Mouse (Mus musculus) heart, embryonic 15.5 days (tissue): ENCODE results near the gene Dync2li1. TPM values are rescaled to one million over a fixed set of nuclear protein-coding genes. Genes with fewer than 3 reads are reported as not detected.

Experiments used
- ATAC-seq: fragments of 200-750 bp; cut with Nextera tagmentation; replicated peaks from 2 replicates; pipeline ENCODE4 v1.8.0; 2017; ENCODE audit warnings: low read depth, moderate TSS enrichment; ENCODE audit not compliant: insufficient number of reproducible peaks, insufficient read depth, low FRiP score
- H3K27ac ChIP-seq: fragments of 300-500 bp; sonication (generic); 2 replicates; pipeline ENCODE4 v1.5.1; 2015; ENCODE audit warnings: mild to moderate bottlenecking, inconsistent platforms
- H3K27me3 ChIP-seq: fragments of 300-500 bp; sonication (generic); 2 replicates; pipeline ENCODE4 v1.6.1; 2015; ENCODE audit warnings: inconsistent platforms
- H3K36me3 ChIP-seq: fragments of 300-500 bp; sonication (generic); 2 replicates; pipeline ENCODE4 v1.6.1; 2015; ENCODE audit warnings: mild to moderate bottlenecking, inconsistent platforms
- H3K4me1 ChIP-seq: fragments of 300-500 bp; sonication (generic); replicated peaks from 2 replicates; pipeline ENCODE4 v1.6.1; 2015; ENCODE audit warnings: inconsistent platforms
- H3K4me2 ChIP-seq: fragments of 300-500 bp; sonication (generic); 2 replicates; pipeline ENCODE4 v1.6.1; 2015; ENCODE audit warnings: inconsistent platforms, mild to moderate bottlenecking, moderate library complexity
- H3K4me3 ChIP-seq: fragments of 300-500 bp; sonication (generic); 2 replicates; pipeline ENCODE4 v1.5.1; 2015; ENCODE audit warnings: mild to moderate bottlenecking, inconsistent platforms
- H3K9ac ChIP-seq: fragments of 300-500 bp; sonication (generic); 2 replicates; pipeline ENCODE4 v1.6.1; 2015; ENCODE audit warnings: mild to moderate bottlenecking, inconsistent platforms
- H3K9me3 ChIP-seq: fragments of 300-500 bp; sonication (generic); replicated peaks from 2 replicates; pipeline ENCODE4 v1.6.1; 2016; ENCODE audit warnings: inconsistent platforms
- WGBS: fragments of 180-500 bp; shearing (Covaris S2); methylation state at CpG from one replicate; pipeline ENCODE4 v1.1.7; 2015; ENCODE audit warnings: mixed read lengths; 5-methylcytosine and 5-hydroxymethylcytosine counted together
- polyA plus RNA-seq: library from polyadenylated mRNA; unstranded; fragments of >200 nt; fragmentation: Nextera tagmentation; extraction: Ambion mirVana; gene quantifications from 2 replicates; pipeline ENCODE4 v1.2.1, GENCODE M21; 2015

The Dync2li1 gene
- polyA plus RNA-seq, 1 experiment from 2014 or later = 12.3 TPM

DNA sequence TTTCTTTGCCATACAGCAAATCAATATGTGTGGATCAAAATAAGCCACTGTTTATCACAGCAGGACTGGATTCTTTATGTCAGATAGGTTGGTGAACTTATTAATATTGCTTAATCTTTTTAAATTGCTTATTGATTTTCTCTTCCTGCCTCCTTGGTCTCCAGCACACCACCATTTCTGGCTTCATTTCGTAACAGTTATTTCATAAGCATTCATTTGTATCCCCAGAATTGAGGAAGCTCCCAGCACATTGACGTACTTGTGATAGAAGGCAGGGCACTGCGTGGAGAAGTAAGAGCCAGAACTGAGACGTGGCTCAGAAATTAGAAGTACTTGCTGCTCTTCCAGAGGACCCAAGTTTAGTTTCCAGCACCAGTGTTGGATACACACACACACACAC is 21.3 kb downstream of the Dync2li1 start:
- Histone ChIP-seq H3K9ac (no peak overlapping the region), H3K9me3 (no peaks in the 10 kb centered on the region), H3K4me3 (no peak overlapping the region), H3K36me3 (no peaks in the 10 kb centered on the region), H3K27me3 (no peaks in the 10 kb centered on the region), H3K27ac (no peak overlapping the region), H3K4me1 (0 out of 2 replicates have a peak, but pooled peaks cover 6% of the 10 kb centered on the region), H3K4me2 (no peak overlapping the region)
- ATAC-seq = no peak
- whole genome bisulfite sequencing = 85% methylated on average over 4 of the region's 4 CpGs

DNA sequence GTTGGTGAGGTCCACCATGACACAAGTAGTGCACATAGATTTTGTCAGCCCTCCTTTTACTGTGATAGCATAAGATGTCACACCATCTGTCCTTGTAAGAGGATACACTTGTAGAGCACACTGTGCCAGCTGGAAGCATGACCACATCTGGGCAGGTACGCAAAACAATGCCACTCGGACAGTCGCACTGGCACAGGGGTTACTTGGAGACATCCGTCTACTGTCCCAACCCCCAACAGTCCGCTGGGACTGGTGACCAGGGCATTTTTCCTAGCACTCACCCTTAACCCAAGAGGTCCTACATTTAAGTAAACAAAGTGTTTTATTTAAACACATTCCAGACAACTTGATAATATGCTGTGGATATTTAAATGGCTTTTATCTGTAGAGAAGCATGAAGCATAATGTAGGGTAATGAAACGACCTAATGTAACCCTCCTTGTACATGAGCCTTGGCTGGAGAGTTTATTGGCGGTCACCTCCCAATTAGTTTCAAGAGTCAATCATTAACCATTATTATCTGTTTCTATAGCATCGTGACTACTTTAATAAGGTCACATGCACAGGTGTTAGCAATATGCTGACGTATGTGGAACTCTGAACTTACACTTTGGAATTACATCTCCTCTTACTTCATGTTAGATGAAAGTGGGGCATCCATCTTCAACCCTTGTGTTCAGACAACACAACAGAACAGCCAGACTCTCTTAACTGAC is 24.2 kb downstream of the Dync2li1 start:
- Histone ChIP-seq H3K36me3 (no peaks in the 10 kb centered on the region), H3K4me2 (no peak overlapping the region), H3K4me3 (no peak overlapping the region), H3K9me3 (no peaks in the 10 kb centered on the region), H3K27me3 (no peaks in the 10 kb centered on the region), H3K27ac (no peak overlapping the region), H3K4me1 (no peaks in the 10 kb centered on the region), H3K9ac (no peak overlapping the region)
- 88% methylated on average over 9 of the region's 9 CpGs for WGBS
- ATAC-seq = no peak

DNA sequence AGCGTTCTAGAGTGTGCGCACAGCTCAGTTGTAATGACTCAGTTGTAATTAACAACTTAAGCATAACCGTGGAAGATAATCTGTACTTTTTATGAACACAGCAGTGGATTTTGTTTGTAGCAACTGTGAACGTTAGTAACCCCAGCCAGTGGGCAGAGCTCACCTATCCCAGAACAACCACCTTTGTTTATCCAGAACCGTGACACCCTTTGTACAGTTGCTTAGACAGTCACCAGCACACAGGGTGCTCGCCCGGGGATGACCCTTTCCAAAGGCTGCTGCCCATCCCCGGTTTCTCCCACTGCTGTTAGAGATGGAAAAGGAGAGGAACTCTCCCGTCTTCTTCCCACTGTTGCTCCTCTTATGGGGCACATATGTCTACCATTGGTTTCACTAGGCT is 27.2 kb downstream of the Dync2li1 start:
- H3K4me2 ChIP-seq = no peak overlapping the region
- no peak overlapping the region for H3K27ac ChIP-seq
- H3K4me3 ChIP-seq = no peak overlapping the region
- no peaks in the 10 kb centered on the region for H3K27me3 ChIP-seq
- no peaks in the 10 kb centered on the region for H3K36me3 ChIP-seq
- H3K9me3 ChIP-seq = no peaks in the 10 kb centered on the region
- ATAC-seq = no peak
- H3K4me1 ChIP-seq = no peaks in the 10 kb centered on the region
- WGBS = 94% methylated on average over 9 of the region's 9 CpGs
- H3K9ac ChIP-seq = no peak overlapping the region

DNA sequence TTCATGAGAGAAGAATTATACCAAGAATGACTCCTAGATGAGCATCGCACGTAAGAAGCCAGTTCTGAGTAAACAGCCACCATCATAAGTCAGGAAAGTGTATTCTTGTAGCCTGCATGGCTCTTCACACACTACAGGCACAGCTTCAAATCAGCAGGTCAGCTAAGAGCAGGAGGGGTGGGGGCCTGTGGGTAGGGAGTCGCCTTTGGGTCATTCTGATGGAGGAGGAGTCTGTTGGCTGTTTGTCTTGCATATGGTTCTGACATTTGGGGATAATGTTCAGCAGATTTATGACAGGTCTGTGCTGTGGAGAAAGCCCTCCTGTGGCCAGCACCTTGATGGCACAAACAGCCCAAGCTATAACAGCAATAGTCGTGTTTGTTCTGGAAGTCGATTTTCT is 29.9 kb downstream of the Dync2li1 start:
- Histone ChIP-seq H3K9me3 (no peaks in the 10 kb centered on the region), H3K27me3 (no peaks in the 10 kb centered on the region), H3K9ac (no peak overlapping the region), H3K4me2 (no peak overlapping the region), H3K36me3 (no peaks in the 10 kb centered on the region), H3K4me1 (no peaks in the 10 kb centered on the region), H3K4me3 (no peak overlapping the region), H3K27ac (no peak overlapping the region)
- WGBS = 62% methylated on average over 5 of the region's 5 CpGs
- ATAC-seq = no peak

DNA sequence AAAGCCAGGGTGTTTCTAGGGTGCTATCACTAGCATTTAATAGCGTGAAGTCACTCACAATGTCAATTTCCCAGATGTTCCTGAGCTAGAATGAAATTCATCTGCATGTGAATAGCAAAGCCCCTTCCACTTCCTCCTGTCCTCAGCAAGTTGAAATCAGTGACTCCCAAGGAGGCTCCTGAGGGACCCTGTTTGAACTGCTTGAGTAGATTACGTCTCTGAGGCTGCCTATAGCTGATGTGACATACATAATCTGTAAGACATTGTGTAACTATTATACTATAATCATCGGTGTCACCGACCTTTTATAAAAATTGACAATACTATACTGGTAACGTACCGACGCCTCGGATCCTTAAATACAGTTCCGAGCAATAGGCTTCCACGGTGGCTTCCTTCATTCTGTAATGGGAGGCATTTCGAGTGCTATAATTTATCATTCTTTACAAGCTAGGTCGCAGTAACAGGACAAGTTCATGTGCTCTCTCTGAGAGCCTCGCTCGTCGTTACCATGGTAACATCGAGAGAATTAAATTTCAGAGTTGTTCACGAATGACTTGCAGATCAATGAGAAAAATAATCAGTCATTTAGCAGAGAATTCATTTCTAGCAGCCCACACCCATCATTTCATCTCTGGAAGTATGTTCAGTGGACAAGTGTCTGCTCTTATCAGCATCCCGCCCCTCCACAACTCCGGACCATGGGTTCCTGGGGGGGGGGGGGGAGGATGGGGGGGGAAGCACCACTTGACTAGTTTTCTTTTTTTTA is 30.5 kb downstream of the Dync2li1 start:
- 66% methylated on average over 19 of the region's 19 CpGs for WGBS

DNA sequence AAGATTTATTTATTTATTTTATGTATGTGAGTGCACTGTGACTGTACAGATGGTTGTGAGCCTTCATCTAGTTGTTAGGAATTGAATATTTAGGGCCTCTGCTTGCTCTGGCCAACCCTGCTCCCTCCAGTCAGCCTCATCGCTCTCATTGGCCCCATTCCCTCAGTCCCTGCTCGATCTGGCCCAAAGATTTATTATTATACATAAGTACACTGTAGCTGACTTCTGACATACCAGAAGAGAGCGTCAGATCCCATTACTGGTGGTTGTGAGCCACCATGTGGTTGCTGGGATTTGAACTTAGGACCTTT is 31.1 kb downstream of the Dync2li1 start:
- no peak for ATAC-seq
- H3K27me3 ChIP-seq = no peaks in the 10 kb centered on the region
- H3K4me2 ChIP-seq = no peak overlapping the region
- no peaks in the 10 kb centered on the region for H3K9me3 ChIP-seq
- H3K27ac ChIP-seq = no peak overlapping the region
- no peak overlapping the region for H3K9ac ChIP-seq
- 70% methylated on average over 3 of the region's 3 CpGs for WGBS
- H3K36me3 ChIP-seq = no peaks in the 10 kb centered on the region
- H3K4me1 ChIP-seq = no peaks in the 10 kb centered on the region
- no peak overlapping the region for H3K4me3 ChIP-seq

More for the DNA sequence above, 30.5 kb downstream of the Dync2li1 start:
- no peak for ATAC-seq
- Histone ChIP-seq H3K36me3 (no peaks in the 10 kb centered on the region), H3K27ac (no peak overlapping the region), H3K4me1 (no peaks in the 10 kb centered on the region), H3K9me3 (no peaks in the 10 kb centered on the region), H3K4me3 (no peak overlapping the region), H3K4me2 (no peak overlapping the region), H3K27me3 (no peaks in the 10 kb centered on the region), H3K9ac (no peak overlapping the region)

DNA sequence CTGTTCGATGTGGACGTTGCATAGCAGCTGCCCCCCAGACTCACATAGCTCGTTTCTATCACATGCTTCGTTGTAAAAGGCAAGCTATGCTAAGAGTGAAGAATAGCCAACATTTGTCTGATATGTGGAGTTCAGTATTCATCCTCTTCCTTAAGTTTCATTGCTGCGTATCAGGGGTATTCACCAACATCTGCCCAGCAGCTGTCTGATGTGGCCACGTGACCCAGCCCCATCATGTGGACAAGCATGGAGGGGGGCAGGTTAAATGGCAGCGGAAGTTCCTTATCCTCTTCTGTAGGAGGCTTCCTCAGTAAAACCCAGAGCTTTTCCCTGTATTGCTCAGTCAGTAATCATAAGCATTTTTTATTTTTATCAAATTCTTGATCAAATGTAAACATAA is 31.5 kb downstream of the Dync2li1 start:
- WGBS = 70% methylated on average over 7 of the region's 7 CpGs
- H3K4me1 ChIP-seq = no peaks in the 10 kb centered on the region
- no peak overlapping the region for H3K27ac ChIP-seq
- H3K9ac ChIP-seq = no peak overlapping the region
- no peaks in the 10 kb centered on the region for H3K36me3 ChIP-seq
- H3K27me3 ChIP-seq = no peaks in the 10 kb centered on the region
- H3K4me2 ChIP-seq = no peak overlapping the region
- no peak overlapping the region for H3K4me3 ChIP-seq
- no peaks in the 10 kb centered on the region for H3K9me3 ChIP-seq
- ATAC-seq = no peak

DNA sequence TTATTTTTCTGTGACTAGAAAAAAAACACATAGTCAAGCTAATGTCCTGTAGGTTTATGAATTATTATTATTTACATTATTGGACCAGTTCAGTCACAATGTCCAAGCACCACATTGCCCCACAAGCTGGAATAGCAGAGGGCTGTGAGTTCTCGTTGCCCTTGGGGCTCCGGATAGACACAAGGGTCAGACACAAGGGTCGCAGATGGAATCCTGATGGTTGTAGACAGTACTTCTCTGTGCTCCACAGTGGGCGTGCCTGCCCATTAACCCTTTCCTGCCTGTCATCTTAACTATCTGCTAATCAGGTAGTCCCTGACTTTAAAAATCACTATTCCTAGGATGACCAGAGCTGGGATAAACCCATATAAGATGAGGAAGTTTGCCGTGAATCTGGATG is 31.9 kb downstream of the Dync2li1 start:
- WGBS = 33% methylated on average over 5 of the region's 5 CpGs
- H3K9me3 ChIP-seq = no peaks in the 10 kb centered on the region
- no peak overlapping the region for H3K27ac ChIP-seq
- no peaks in the 10 kb centered on the region for H3K27me3 ChIP-seq
- H3K36me3 ChIP-seq = no peaks in the 10 kb centered on the region
- H3K9ac ChIP-seq = no peak overlapping the region
- no peak overlapping the region for H3K4me2 ChIP-seq
- no peak for ATAC-seq
- no peak overlapping the region for H3K4me3 ChIP-seq
- no peaks in the 10 kb centered on the region for H3K4me1 ChIP-seq

DNA sequence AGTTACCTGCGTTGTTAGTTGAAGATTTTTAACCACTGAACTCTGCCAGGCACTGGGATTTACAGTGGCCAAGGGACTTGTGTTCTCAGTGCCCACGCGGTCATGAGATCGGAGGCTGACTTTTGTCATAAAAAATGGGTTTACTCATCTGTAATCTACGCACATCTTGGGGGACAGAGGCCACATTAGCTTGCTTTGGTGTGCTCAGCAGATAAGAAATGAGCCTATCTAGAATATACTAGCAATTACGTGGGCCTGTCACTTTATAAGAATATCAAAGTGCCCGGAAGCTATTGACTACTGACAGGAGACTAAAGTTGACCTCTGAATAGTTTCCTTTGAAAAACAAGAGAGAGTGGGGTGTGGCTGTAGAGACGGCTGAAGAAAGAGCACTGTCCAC is 32.7 kb downstream of the Dync2li1 start:
- no peaks in the 10 kb centered on the region for H3K36me3 ChIP-seq
- WGBS = 71% methylated on average over 8 of the region's 8 CpGs
- H3K27ac ChIP-seq = no peak overlapping the region
- H3K9ac ChIP-seq = no peak overlapping the region
- H3K27me3 ChIP-seq = no peaks in the 10 kb centered on the region
- H3K4me3 ChIP-seq = no peak overlapping the region
- no peaks in the 10 kb centered on the region for H3K4me1 ChIP-seq
- H3K9me3 ChIP-seq = no peaks in the 10 kb centered on the region
- no peak for ATAC-seq
- no peak overlapping the region for H3K4me2 ChIP-seq

DNA sequence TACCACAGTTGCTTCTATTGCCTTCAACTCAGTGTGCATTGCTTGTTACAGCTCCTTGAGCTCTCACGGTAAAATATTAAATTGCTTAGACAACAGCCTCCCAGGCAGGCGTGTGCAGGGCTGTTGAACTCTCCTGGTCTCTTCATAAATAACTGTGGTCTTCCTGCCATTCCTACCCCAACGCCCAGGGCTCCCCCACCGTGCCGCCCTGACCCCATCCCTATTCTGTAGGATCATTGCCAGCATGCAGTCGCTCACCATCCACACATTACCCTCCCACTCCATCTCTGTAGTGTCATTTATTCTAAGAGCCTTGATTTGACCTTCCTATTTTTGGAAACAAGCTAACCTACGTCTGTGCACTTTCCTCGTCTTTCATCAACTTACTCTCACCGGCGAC is 38.8 kb downstream of the Dync2li1 start:
- no peak for ATAC-seq
- H3K27me3 ChIP-seq = no peaks in the 10 kb centered on the region
- H3K27ac ChIP-seq = no peak overlapping the region
- H3K4me3 ChIP-seq = no peak overlapping the region
- 36% methylated on average over 10 of the region's 10 CpGs for WGBS
- H3K9me3 ChIP-seq = no peaks in the 10 kb centered on the region
- no peak overlapping the region for H3K9ac ChIP-seq
- peaks cover 3% of the 10 kb centered on the region for H3K4me1 ChIP-seq
- no peak overlapping the region for H3K4me2 ChIP-seq
- H3K36me3 ChIP-seq = no peaks in the 10 kb centered on the region

DNA sequence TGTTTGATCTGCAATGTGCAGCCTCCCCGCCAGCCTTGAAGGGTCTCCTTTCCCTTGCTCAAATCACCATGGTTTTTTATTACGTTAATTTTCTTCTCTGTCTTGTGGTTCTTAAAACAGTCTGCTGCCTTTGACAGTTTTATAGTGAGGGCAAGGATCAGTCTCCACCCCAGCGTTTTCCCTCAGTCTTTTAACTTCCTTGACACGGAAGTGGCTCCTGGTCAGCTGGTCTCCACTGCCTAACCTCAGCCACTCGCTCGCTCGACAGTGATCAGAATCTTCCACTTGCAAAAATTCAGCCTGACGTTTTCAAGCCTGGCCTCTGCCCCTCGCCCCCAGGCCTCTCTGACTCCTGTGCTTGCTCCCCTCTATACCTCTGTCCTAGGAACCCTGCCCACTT is 39.4 kb downstream of the Dync2li1 start:
- Histone ChIP-seq H3K9me3 (no peaks in the 10 kb centered on the region), H3K4me2 (no peak overlapping the region), H3K4me3 (no peak overlapping the region), H3K9ac (no peak overlapping the region), H3K27ac (no peak overlapping the region), H3K36me3 (no peaks in the 10 kb centered on the region), H3K4me1 (peaks cover 3% of the 10 kb centered on the region), H3K27me3 (no peaks in the 10 kb centered on the region)
- no peak for ATAC-seq
- WGBS = 33% methylated on average over 9 of the region's 9 CpGs

DNA sequence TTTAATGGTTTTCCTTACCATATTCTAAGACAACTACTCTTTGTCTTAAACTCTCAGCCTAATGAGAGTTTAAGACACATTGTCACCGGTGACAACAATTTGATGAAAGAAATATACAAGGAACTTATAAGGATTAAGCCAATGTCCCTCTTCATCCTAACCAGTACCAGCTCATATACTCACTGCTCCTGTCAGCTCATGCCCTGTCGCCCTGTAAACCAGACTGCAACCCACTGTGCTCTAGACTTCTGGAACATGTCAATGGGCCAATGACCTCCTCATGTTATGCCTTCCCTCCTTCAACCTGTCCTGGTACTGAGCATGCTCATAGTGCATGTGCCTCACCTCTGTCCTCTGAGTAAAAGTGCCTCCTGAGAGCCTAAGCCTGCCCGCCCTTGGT is 41.6 kb downstream of the Dync2li1 start:
- H3K4me3 ChIP-seq = no peak overlapping the region
- ATAC-seq = no peak
- H3K27me3 ChIP-seq = no peaks in the 10 kb centered on the region
- no peaks in the 10 kb centered on the region for H3K36me3 ChIP-seq
- no peak overlapping the region for H3K4me2 ChIP-seq
- no peak overlapping the region for H3K9ac ChIP-seq
- H3K4me1 ChIP-seq = peaks cover 3% of the 10 kb centered on the region
- H3K9me3 ChIP-seq = no peaks in the 10 kb centered on the region
- whole genome bisulfite sequencing = 81% methylated on average over 3 of the region's 3 CpGs
- H3K27ac ChIP-seq = no peak overlapping the region
